Mouse (Mus musculus) B cell, adult 2 months (primary cell): ENCODE results near the gene Rnf227.
"Not testable (repeated sequence)": the region's sequence is repeated elsewhere in the genome, so short reads cannot be mapped to it uniquely, and the experiment has no call there.

ENCODE experiments used
- DNase-seq, 2 experiments: peaks; one replicate each; pipeline ENCODE4 v3.0.0; 2022

Rnf227 gene

DNA sequence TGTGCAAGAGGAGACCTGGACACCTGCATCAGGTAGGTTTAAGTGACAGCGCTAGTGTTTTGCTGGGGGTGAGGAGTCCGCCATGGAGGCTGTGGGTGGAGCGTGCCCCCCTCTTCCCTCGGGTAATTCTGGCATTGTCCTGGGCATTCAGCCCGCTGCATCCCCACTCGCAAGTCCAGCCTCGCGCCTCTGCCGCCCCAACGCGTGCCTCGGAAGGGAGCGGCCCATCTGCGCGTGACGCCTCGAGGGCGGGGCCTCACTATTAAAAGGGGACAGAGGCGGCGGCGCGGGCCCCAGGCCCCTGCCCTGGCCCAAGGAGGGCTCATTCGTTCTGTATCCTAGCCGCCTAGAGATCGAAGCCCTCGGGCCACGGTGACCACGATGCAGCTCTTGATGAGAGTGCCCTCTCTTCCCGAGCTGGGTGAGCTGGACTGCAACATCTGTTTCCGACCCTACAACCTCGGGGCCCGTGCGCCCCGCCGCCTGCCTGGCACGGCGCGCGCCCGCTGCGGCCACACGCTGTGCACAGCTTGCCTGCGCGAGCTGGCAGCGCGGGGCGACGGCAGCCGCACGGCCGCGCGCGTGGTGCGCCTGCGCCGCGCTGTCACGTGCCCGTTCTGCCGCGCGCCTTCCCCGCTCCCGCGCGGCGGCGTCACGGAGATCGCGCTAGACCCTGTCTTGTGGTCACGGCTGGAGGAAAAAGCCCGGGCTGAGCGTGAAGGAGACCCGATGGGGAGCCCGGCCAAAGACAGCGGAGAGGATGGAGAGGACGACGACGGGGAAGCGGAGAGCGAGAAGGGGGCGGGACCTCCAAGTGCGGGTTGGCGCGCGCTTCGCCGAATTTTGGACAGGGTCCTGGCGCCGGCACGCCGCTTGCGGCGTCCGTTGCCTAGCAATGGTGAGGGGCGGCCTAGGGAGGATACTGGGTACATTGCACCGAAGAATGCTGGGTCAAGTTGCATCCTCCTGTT lies at the start of gene Rnf227:
Gene Rnf227, plus strand, starts transcription at position 301 of the 971 bp plus-strand sequence.
- DNase-seq: peak; percentile 68 to 80

DNA sequence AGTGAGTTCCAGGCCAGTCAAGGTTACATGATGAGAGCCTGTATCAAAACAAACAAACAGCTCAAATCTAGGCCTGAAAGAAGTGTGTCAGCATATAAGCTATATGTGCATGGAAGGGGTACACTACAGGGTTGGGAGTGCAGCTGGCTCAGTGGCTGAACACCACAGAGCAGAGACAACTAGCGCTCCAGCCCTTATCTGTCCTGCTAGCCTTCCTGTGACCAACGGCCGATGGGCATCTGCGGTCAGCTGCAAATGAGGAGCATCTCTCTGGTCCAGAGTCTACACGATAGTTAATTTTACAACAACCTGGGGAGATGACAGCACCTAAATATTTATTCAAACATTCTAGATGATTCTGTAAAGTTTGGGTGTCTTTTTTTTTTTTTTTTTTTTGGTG lies 49.1 kb upstream of the Rnf227 start:
- no peak for DNase-seq

GRCm38 (mm10) chr11:69295286-69295685 lies 45.0 kb upstream of the Rnf227 start:
- no peak for DNase-seq

DNA sequence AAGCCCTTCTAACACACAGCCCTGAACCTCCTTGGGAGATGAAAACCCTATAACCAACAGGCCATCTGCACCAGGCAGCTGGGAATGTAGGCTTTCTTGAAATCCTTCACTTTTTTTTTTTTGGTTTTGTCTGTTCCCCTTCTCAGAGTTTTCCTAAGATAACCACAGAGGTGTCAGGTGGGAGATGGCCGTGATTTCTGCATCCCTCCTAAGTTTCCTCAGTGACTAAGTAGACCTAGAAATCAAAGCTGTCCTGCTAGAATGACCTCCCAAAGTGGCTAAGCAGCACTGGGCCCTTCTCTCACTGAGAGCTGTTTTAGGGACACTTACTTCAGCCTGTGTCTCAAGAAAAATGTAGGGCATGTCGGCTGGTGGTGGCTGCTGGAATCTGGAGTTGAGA lies 42.5 kb upstream of the Rnf227 start:
- DNase-seq: no peak

- DNase-seq: no peak
These were observed 42.0 kb upstream of the Rnf227 start for GRCm38 (mm10) chr11:69298231-69298630.

DNA sequence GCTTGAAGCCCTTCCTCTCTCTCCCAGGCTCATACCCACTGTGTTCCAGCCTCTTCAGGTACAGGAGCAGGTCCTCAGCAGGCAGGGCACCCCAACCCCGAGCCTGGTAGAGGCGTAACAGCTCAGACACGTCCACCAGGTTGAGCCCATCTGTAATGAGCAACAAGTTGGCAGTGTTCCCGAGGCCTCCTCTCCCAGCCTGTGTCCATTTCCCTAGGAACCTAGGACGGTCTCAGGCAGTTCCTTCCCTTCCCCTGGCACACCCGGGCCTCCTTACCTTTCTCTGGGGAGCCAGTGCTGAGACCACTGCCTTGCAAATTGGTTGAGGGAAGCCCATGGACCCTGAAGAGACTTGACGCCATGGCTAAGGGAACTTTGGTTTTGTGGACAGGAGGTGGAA lies 37.4 kb upstream of the Rnf227 start:
- no peak for DNase-seq

DNA sequence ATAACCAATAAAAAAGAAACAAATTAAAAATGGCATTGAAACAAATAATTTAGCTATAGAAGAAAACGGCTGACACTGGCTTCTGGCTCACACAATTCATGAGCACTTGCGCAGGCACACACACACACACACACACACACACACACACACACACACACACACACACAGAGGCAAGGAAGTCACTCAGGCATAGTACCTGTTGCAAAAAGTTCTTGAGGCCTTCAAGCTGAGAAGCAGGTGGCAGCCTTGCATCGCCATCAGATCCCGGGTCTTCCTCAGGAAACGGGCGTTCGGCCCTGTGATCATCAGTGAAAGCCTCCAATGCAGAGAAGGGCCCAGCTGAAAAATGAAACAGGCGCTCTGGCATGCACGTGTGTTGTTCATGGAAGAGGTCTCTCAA lies 35.0 kb upstream of the Rnf227 start:
- DNase-seq: peak; percentile 72 to 73

DNA sequence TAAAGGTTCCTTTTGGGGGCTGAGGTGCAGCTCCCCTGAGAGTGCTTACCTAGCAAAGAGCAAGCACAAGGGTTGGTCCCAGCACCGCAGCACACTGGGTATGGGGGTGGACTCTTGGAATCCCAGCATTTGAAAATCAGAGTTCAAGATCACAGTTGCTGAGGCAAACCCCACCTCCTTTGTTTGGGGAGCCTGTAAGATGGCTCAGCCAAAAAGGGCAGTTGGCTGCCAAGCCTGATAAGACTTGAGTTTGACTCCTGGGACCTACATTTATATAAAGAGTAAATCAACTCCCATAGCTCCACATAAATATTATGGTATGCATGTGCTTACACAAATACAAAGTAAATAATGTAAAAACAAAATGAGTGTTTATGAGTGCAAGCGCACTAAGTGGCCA lies 34.2 kb upstream of the Rnf227 start:
- no peak for DNase-seq

- DNase-seq: no peak
These were observed 29.0 kb upstream of the Rnf227 start for GRCm38 (mm10) chr11:69311266-69311665.

DNA sequence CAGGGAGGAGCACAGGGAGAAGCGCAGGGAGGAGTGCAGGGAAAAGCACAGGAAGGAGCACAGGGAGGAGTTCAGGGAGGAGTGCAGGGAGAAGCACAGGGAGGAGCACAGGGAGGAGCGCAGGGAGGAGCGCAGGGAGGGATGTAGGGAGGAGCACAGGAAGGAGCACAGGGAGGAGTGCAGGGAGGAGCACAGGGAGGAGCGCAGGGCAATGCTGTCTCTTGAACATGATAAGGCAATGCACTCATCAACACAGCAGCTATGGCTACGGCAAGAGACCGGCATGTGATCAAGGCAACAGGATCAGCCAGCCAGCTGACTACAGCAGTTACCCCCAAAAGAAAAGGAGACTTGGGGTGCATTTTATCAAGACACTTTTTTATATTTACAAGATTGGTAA lies 23.9 kb upstream of the Rnf227 start:
- DNase-seq: no peak

DNA sequence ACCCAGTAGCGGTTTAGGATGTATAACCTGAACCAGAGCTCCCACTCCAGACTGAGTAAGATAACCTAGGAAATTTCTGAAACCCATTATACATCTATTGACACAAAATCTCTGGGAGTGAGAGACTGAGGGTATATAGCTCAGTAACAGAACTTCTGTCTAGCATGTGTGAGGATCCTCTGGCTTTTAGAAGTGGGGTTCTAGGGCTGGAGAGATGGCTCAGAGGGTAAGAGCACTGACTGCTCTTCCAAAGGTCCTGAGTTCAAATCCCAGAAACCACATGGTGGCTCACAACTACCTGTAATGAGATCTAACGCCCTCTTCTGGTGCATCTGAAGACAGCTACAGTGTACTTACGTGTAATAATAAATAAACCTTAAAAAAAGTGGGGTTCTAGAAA lies 22.3 kb upstream of the Rnf227 start:
- not testable (repeated sequence) for DNase-seq

DNA sequence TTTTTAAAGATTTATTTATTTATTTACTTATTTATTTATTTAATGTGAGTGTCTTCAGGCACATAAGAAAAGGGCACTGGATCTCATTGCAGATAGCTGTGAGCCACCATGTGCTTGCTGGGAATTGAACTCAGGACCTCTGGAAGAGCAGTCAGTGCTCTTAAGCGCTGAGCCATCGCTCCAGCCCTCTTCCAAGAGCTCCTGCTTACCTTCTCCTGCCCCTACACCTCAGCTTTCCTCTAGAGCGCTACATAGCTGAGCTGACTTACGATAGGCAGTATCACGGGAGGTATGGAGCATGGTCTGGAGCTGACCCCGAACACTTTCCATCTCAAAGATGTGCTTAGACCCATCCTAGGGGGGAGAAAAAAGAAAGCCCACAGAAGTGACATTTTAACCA lies 18.7 kb upstream of the Rnf227 start:
- DNase-seq: no peak

- no peak for DNase-seq
These were observed 18.3 kb upstream of the Rnf227 start for GRCm38 (mm10) chr11:69322010-69322409.

- no peak for DNase-seq
These were observed 17.4 kb upstream of the Rnf227 start for GRCm38 (mm10) chr11:69322693-69323471.

GRCm38 (mm10) chr11:69323667-69324111 lies 16.6 kb upstream of the Rnf227 start, which contains the start of the genes Cntrob and Trappc1:
Cntrob (minus strand) TSS chr11:69323775.
Trappc1 (plus strand) TSS chr11:69323980.
- DNase-seq: peak; percentile 98

DNA sequence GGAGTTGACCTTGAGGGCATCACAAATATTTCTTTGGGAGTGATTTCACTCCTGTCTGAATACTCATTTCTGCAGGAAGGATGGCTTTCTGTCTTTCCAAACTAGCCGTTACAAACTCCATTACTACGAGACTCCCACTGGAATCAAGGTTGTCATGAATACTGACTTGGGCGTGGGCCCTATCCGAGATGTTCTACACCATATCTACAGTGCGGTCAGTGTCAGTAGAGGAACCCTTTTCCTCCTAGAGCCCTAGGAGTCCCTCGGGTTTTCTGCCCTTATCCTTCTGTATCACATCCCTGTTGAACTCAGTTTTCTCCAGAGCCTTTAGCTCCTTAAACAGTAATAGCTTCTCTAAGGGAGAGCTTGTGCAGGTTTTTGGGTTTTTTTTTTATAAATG lies 15.5 kb upstream of the Rnf227 start:
- DNase-seq: no peak

DNA sequence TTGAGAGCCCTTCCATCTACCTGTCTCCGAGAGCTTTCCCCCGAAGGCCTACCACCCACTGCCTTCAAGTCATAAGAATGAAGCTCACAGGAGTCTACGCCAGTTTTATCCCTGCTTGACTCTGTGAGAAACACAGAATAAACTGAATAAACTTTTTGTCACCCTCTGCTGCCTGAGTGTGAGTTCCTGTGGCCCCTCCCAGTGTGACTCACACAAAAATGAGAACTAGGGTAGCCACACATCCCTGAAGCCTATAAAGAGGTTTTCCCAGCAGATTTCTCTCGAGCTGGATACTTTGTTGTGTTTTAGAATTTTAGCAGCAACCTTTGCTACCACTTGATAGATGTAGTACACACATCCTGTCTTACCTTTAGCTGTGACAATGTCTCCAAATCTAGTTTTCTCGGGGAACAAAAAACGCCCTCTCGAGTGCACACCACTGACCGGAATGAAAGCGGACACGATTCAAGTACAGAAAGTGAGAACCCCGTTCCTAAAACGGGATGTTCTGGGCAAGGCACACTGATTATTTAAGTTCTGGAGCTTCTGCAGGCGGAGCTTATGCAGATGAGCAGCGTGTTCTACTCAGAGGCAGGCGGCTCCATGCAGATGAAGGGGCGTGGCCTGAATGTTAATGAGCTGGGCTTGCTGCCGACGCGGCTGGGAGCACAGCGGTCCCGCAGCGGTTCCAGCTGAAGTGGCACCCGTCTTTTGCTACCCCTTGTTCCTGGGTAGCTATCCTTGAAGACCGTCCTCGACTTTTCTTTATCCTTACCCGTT lies 14.4 kb upstream of the Rnf227 start, which contains the start of gene Kcnab3:
Gene Kcnab3, plus strand, starts transcription at position 631 of the 780 bp plus-strand sequence.
- DNase-seq: peak; percentile 87 to 89

- DNase-seq: no peak
These were observed 13.7 kb upstream of the Rnf227 start for GRCm38 (mm10) chr11:69326408-69327156.

- peak; percentile 12 to 15 for DNase-seq
These were observed 13.2 kb upstream of the Rnf227 start for GRCm38 (mm10) chr11:69327157-69327442.

- no peak for DNase-seq
These were observed 12.6 kb upstream of the Rnf227 start for GRCm38 (mm10) chr11:69327648-69328047.

- no peak for DNase-seq
These were observed 11.7 kb upstream of the Rnf227 start for GRCm38 (mm10) chr11:69328517-69328916.

DNA sequence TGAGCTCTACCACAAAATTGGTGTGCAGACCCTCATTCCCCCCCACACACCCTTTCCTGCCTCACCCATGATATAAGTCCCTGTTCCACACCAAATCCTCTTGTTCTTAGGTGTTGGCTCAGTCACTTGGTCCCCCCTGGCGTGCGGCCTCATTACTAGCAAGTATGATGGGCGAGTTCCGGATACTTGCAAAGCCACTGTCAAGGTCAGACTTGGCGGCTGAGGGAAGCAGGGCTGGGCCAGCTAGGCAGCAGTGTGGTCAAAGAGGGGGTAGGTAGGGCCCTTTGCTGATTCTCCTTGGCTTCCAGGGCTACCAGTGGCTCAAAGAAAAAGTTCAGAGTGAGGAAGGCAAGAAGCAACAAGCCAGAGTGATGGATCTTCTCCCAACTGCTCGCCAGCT lies 9.1 kb upstream of the Rnf227 start:
- no peak for DNase-seq
